In genomic region chr13:94449593-94449992, GRCm38 (mm10) we compare ENCODE assay signal across 24 mouse cellular contexts.
"Had no signal": no experiment of that assay in that cellular context is flagged by ENCODE, and none has a peak within 500 bp of the region (broad histone marks: within the 10 kb centered on the region; RNA-seq: fewer than 3 reads in every experiment).

No protein-coding gene starts in this region.

- H3K4me1 ChIP-seq: heart, embryonic 10.5 days; heart, embryonic 12.5 days; hindbrain, embryonic 10.5 days; hindbrain, embryonic 12.5 days; limb, embryonic 12.5 days had no signal

- H3K27me3 ChIP-seq: heart, embryonic 12.5 days; hindbrain, embryonic 12.5 days; limb, embryonic 12.5 days had no signal

- H3K27ac ChIP-seq: heart, embryonic 10.5 days; hindbrain, embryonic 10.5 days; hindbrain, embryonic 12.5 days; hindbrain, embryonic 14.5 days; layer of hippocampus, adult 2 months; left cerebral cortex, adult 2 months; limb, embryonic 10.5 days; limb, embryonic 12.5 days had no signal

- H3K4me2 ChIP-seq: heart, embryonic 12.5 days; hindbrain, embryonic 12.5 days; hindbrain, embryonic 14.5 days; limb, embryonic 12.5 days; liver, embryonic 11.5 days had no signal

- H3K4me3 ChIP-seq: heart, embryonic 10.5 days; heart, embryonic 12.5 days; hindbrain, embryonic 10.5 days; hindbrain, embryonic 12.5 days; layer of hippocampus, adult 2 months; left cerebral cortex, adult 2 months; limb, embryonic 10.5 days; limb, embryonic 12.5 days had no signal

- H3K9me3 ChIP-seq: heart, embryonic 10.5 days; heart, embryonic 12.5 days; hindbrain, embryonic 10.5 days; hindbrain, embryonic 12.5 days; limb, embryonic 10.5 days; limb, embryonic 12.5 days had no signal

- DNase-seq: gastrocnemius, postnatal 14 days; gastrocnemius, postnatal 36 days; heart, adult 18-20 months; heart, postnatal 10 days; heart, postnatal 4 days; kidney, adult 18-20 months; kidney, adult 8-10 months; kidney, postnatal 10 days; kidney, postnatal 25 days; kidney, postnatal 4 days; liver had no signal

- H3K9ac ChIP-seq: heart, embryonic 12.5 days; hindbrain, embryonic 12.5 days; hindbrain, embryonic 14.5 days; limb, embryonic 12.5 days had no signal

- ATAC-seq: hindbrain, embryonic 16.5 days; inflammation-experienced regulatory T-cells, adult 6 months; intestine, postnatal 0 days had no signal
